Mouse (Mus musculus) heart, postnatal 10 days (tissue): Measurements from ENCODE around the gene Rnf34. TPM values are rescaled to one million over a fixed set of nuclear protein-coding genes. Genes with fewer than 3 reads are reported as not detected.

Experiments used
- DNase-seq, 2 experiments: peaks; one replicate each; pipeline ENCODE4 v3.0.0; 2021
- intact Hi-C: fragments of 180-260 bp; cut with DNase I; formaldehyde crosslinking; loops from one replicate; pipeline ENCODE4 v1.15.1; 2025
- total RNA-seq, 2 experiments: library from RNA; stranded (reverse); gene quantifications; 2 replicates each; pipeline ENCODE4 v1.2.3; 2021

Rnf34 gene
- total RNA-seq, 2 experiments from 2014 or later: 26.8 to 32.9 TPM

GRCm38 (mm10) chr5:122898963-122899776 is 49.3 kb downstream of the Rnf34 start:
- intact Hi-C loops: no loop called here
- DNase-seq: peak; percentile 34 to 44

DNA sequence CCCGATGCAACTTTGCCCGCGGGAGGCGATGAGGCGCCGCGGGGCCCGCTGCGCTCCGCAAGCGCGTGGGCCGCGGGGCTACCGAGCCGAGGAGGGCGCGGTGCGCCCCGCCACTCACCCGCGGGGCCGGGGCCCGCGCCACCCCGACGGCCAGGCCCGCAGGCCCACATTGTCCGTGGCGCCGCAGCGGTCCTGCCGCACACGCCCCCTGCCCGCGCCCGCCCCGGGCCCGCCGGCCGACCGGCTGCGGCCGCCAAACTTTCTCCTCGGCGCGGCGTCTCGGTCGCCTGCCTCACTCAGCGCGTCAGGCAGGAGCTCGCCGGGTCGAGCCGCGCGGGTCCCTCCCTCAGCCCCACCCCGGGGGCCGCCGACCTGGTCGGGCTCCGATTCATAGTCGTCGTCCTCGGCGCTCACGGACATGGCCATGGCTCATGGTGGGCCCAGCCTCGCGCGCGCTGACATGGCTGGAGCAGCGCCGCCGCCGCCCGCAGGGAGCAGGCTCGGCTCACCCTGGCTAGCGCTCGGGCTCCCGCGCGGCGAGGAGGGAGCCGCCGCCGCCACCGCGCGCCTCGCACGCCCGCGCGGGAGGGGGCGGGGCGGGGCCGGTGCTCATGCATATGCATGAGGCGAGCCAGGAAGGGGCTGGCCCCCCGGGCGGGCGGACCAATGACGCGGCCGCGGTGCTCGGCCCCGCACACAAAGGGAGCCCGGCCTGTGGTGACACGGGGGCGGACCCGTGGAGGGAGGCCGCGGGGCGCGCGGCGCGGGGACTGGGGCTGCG is 50.1 kb downstream of the Rnf34 start:
- intact Hi-C loops: no loop called here
- peak; percentile 89 to 92 for DNase-seq

- intact Hi-C loops: no loop called here
These were observed 50.8 kb downstream of the Rnf34 start for GRCm38 (mm10) chr5:122900558-122901171.

DNA sequence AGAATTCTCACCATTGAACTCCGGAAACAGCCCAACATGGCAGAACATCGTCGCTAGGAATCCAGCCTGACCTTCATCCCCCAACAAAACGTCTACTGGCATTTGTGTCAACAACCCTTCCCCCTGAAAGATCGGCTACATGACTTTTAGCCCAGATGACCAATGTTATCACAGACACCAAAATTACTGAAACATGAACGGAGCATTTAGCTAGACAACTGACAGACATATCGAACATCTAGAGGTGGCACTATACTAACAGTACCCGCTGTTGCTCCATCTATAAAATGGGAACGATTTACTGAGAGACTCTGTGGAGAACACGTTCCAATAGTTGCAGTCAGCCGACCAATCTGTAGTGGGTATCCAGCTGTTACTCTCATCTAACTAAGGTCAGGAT is 51.3 kb downstream of the Rnf34 start:
- intact Hi-C loops: no loop called here
- no peak for DNase-seq

More at GRCm38 (mm10) chr5:122900558-122901171, 50.8 kb downstream of the Rnf34 start:
- no peak for DNase-seq

DNA sequence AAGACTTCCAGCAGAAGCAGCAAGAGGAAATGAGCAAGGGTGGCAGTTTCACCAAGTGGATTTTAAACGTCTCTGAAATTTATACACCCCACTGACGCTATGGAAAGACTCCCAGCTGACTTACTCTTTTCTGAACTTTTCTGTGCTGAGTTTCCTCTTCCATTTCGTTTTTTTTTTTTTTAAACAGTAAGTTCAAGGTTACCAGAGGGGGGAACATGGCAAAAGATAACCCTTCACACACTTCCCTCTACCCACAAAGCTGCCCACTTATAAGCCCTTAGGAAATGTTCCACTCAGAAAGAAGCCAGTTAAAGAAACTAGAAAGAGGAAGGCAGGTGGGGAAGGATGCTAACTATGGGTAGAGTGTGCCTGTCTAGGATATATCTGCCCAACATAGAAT is 51.8 kb downstream of the Rnf34 start:
- no peak for DNase-seq
- intact Hi-C loops: no loop called here

DNA sequence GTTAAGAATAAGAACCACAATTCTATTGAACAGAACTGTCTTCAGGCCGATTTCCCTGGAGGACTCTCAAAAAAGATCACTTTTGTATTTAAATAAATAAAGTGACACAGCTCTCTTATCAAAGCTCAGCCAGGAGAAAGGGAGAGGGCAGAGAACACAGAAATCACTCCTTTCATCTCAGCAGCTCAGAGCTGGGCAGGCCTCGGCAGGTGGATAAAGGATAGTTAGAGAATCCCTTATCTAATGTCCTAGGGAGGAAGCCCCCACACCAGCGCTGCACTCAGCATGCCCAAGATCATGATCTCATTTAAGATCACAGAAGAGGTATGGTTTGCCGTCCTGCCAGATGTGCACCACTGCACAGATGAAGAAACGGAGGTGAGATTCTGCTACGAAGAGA is 52.4 kb downstream of the Rnf34 start:
- intact Hi-C loops: no loop called here
- DNase-seq: no peak

DNA sequence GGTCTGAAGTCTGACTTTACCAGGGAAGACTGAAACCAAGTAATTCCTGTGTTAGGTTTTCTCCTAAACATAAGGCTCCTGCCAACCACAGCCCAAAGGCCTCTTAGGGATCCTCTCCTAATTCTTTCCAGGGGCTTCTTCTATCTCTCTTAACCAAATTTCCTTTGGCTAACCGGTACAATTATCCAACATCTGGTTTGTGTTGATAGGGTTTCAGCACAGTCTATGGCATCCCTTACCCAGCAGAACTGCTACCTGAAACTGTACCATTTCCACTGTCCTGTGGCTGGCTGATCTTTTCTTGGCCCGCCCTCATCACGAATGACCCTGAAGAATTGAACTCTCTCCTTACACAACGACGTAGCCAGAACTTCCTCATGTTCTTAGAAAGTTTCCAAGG is 53.3 kb downstream of the Rnf34 start:
- DNase-seq: no peak
- intact Hi-C loops: no loop called here

GRCm38 (mm10) chr5:122907182-122907581 is 57.3 kb downstream of the Rnf34 start:
- no peak for DNase-seq
- intact Hi-C loops: no loop called here

- intact Hi-C loops: no loop called here
- DNase-seq: no peak
These were observed 58.2 kb downstream of the Rnf34 start for GRCm38 (mm10) chr5:122908001-122908400.

GRCm38 (mm10) chr5:122909481-122909880 is 59.6 kb downstream of the Rnf34 start:
- intact Hi-C loops: no loop called here
- DNase-seq: peak; percentile 43 to 73

- intact Hi-C loops: no loop called here
- no peak for DNase-seq
These were observed 63.0 kb downstream of the Rnf34 start for GRCm38 (mm10) chr5:122912863-122913262.

DNA sequence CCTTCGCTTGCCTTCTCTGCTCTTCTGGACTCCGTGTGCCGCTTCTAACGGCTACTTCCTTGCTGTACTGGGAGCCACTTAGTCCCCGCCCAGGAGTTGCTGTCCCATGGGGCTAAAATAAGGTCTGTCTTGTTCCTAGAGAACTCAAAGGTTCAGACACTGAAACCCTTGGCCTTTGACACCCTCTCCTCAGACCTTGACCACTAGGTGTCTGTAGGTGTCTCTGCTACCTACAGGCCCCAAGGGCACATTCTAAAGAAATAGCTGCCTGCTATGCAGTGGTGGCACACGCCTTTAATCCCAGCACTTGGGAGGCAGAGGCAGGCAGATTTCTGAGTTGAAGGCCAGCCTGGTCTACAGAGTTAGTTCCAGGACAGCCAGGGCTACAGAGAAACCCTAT is 66.3 kb downstream of the Rnf34 start:
- intact Hi-C loops: no loop called here
- DNase-seq: no peak

GRCm38 (mm10) chr5:122917982-122918711 is 68.3 kb downstream of the Rnf34 start:
- intact Hi-C loops: no loop called here
- no peak for DNase-seq

GRCm38 (mm10) chr5:122920557-122920956 is 70.7 kb downstream of the Rnf34 start:
- intact Hi-C loops: no loop called here

More at GRCm38 (mm10) chr5:122920557-122920956, 70.7 kb downstream of the Rnf34 start:
- no peak for DNase-seq

Other genes with a start within 250 kb of the Rnf34 start
- 10 to 100 TPM; 51.7 to 53.1 TPM for gene Ift81, start 235.5 kb upstream of the Rnf34 start, total RNA-seq
- 1 to 10 TPM; 3.5 to 5.2 TPM for gene P2rx7, start 206.1 kb upstream of the Rnf34 start, total RNA-seq
- 10 to 100 TPM; 17.3 to 17.6 TPM for gene P2rx4, start 142.5 kb upstream of the Rnf34 start, total RNA-seq
- 10 to 100 TPM; 15.6 to 16.5 TPM for gene Camkk2, start 70.6 kb upstream of the Rnf34 start, total RNA-seq
- gene Anapc5, start 28.7 kb upstream of the Rnf34 start, total RNA-seq: 100 to 1,000 TPM; 215 to 217 TPM
- 10 to 100 TPM; 23.1 to 23.3 TPM for gene Kdm2b, start 139.8 kb downstream of the Rnf34 start, total RNA-seq
- gene Orai1, start 165.0 kb downstream of the Rnf34 start, total RNA-seq: 10 to 100 TPM; 18.7 to 20.2 TPM
- not detected for gene Morn3, start 197.0 kb downstream of the Rnf34 start, total RNA-seq
- 10 to 100 TPM; 11.1 to 11.7 TPM for gene Tmem120b, start 218.4 kb downstream of the Rnf34 start, total RNA-seq